Mouse (Mus musculus) liver, adult 2 months (tissue): ENCODE measurements around the gene Rph3al.

Source experiments
- CTCF ChIP-seq: fragments of 200-500 bp; IDR thresholded peaks from 2 replicates; pipeline ENCODE4 v1.5.1; 2011; ENCODE audit warnings: low read depth, low read length, control low read depth
- POLR2A ChIP-seq: fragments of 200-500 bp; IDR thresholded peaks from 2 replicates; pipeline ENCODE4 v1.6.1; 2011; ENCODE audit warnings: low read length, control low read depth; ENCODE audit not compliant: insufficient read depth; ENCODE audit errors: extremely low read depth

DNA sequence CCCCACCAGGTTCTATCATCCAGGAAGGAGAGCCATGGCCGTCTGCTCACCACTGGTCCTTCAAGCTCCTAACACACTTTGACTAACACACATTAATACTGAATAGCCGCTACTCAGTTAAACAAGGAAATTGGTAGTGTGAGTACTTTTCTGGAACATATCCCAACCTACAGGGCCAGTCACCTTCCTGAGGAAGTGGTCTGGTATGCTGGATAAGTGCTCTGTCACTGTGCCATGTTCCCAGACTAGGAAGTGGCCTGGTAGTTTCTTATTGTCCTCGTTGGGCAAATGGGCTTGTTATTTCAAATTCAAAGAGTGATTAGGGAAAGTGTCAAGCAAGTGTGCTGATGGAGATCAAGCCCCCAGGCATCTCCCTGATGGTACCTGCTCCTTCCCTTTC lies 80.4 kb downstream of the Rph3al start:
- no peak for TF ChIP-seq CTCF
- no peak for TF ChIP-seq POLR2A
